Mouse (Mus musculus) limb, embryonic 14.5 days (tissue): ENCODE results near the gene Prdx5. TPM values are rescaled to one million over a fixed set of nuclear protein-coding genes. Genes with fewer than 3 reads are reported as not detected.

Experiments used
- ATAC-seq: fragments of 200-750 bp; cut with Nextera tagmentation; 2 replicates; pipeline ENCODE4 v1.8.0; 2017; ENCODE audit warnings: low read depth, moderate number of reproducible peaks, moderate TSS enrichment; ENCODE audit not compliant: low FRiP score
- DNase-seq: peaks from one replicate; pipeline ENCODE4 v3.0.0-alpha.2; 2015; ENCODE audit warnings: low spot score
- H3K27ac ChIP-seq: fragments of 300-500 bp; sonication (generic); replicated peaks from 2 replicates; pipeline ENCODE4 v1.5.1; 2014; ENCODE audit warnings: low read depth, mild to moderate bottlenecking, low read length, moderate library complexity, mixed read lengths
- H3K27me3 ChIP-seq: fragments of 300-500 bp; sonication (generic); 2 replicates; pipeline ENCODE4 v1.6.1; 2014; ENCODE audit warnings: low read length, mixed read lengths; ENCODE audit not compliant: control insufficient read depth, insufficient read depth
- H3K36me3 ChIP-seq: fragments of 300-500 bp; sonication (generic); 2 replicates; pipeline ENCODE4 v1.6.1; 2014; ENCODE audit warnings: mild to moderate bottlenecking, low read length, moderate library complexity, mixed read lengths; ENCODE audit not compliant: control insufficient read depth, insufficient read depth
- H3K4me1 ChIP-seq: fragments of 300-500 bp; sonication (generic); 2 replicates; pipeline ENCODE4 v1.6.1; 2014; ENCODE audit warnings: antibody characterized with exemption, low read length, mixed read lengths; ENCODE audit not compliant: control insufficient read depth, insufficient read depth
- H3K4me2 ChIP-seq: fragments of 300-500 bp; sonication (generic); replicated peaks from 2 replicates; pipeline ENCODE4 v1.6.1; 2014; ENCODE audit warnings: low read depth, mild to moderate bottlenecking, low read length, moderate library complexity; ENCODE audit not compliant: severe bottlenecking
- H3K4me3 ChIP-seq: fragments of 300-500 bp; sonication (generic); replicated peaks from 2 replicates; pipeline ENCODE4 v1.5.1; 2014; ENCODE audit warnings: low read length
- H3K9ac ChIP-seq: fragments of 300-500 bp; sonication (generic); 2 replicates; pipeline ENCODE4 v1.6.1; 2014; ENCODE audit warnings: mild to moderate bottlenecking, low read depth, low read length, moderate library complexity; ENCODE audit not compliant: severe bottlenecking
- H3K9me3 ChIP-seq: fragments of 300-500 bp; sonication (generic); 2 replicates; pipeline ENCODE4 v1.6.1; 2016; ENCODE audit warnings: low read length; ENCODE audit not compliant: control insufficient read depth
- POLR2A ChIP-seq: fragments of 200-500 bp; IDR thresholded peaks from 2 replicates; pipeline ENCODE4 v1.8.0; 2012; ENCODE audit warnings: inconsistent platforms, mild to moderate bottlenecking, moderate library complexity, borderline replicate concordance; ENCODE audit not compliant: insufficient read depth, insufficient read length; ENCODE audit errors: extremely low read depth
- WGBS: fragments of 180-500 bp; shearing (Covaris S2); extraction: QIAGEN DNeasy Blood & Tissue Kit; methylation state at CpG from one replicate; pipeline ENCODE4 v1.1.7; 2014; 5-methylcytosine and 5-hydroxymethylcytosine counted together
- polyA plus RNA-seq, 2 experiments: library from polyadenylated mRNA; depleted of rRNA in 1 of 2; stranded (reverse) in 1 of 2; unstranded in 1 of 2; fragments of >200 nt; fragmentation: Nextera tagmentation in 1 of 2; extraction: Ambion mirVana in 1 of 2; gene quantifications; 2 replicates each; pipeline versions ENCODE4 v1.2.1 to v1.2.3; 2012 to 2014

The Prdx5 gene
- polyA plus RNA-seq (2012; rRNA removed) = 145 and 173 TPM in 2 replicates
- polyA plus RNA-seq (2014; fragmentation: Nextera tagmentation; extraction: Ambion mirVana) = 245 and 269 TPM in 2 replicates

GRCm38 (mm10) chr19:6909507-6910289, at the start of gene Prdx5, which contains the start of gene Trmt112:
Prdx5 (minus strand) TSS chr19:6910106.
Trmt112 (plus strand) TSS chr19:6909698.
- DNase-seq (peak; percentile 95), ATAC-seq (peak; percentile 92)
- 1% methylated on average over 65 of the region's 65 CpGs for WGBS
- peak; percentile 55; the same call in 1 of the 2 replicates for TF ChIP-seq POLR2A
- Histone ChIP-seq H3K36me3 (peaks cover 48% of the 10 kb centered on the region), H3K4me1 (peaks cover 12% of the 10 kb centered on the region), H3K4me2 (peak within 1 kb of the TSS; percentile 82), H3K27ac (peak within 1 kb of the TSS; percentile 99), H3K9me3 (no peaks in the 10 kb centered on the region), H3K27me3 (no peaks in the 10 kb centered on the region), H3K4me3 (peak within 1 kb of the TSS; percentile 67), H3K9ac (peak within 1 kb of the TSS; percentile 67)

- Histone ChIP-seq H3K9me3 (no peaks in the 10 kb centered on the region), H3K36me3 (peaks cover 69% of the 10 kb centered on the region), H3K4me2 (no peak overlapping the region), H3K4me1 (peaks cover 10% of the 10 kb centered on the region), H3K27me3 (no peaks in the 10 kb centered on the region), H3K9ac (no peak overlapping the region), H3K27ac (no peak overlapping the region), H3K4me3 (no peak overlapping the region)
- ATAC-seq = no peak
- DNase-seq = no peak
- TF ChIP-seq POLR2A = no peak
- WGBS = 74% methylated on average over 10 of the region's 10 CpGs
Measured at GRCm38 (mm10) chr19:6956461-6956860, 46.6 kb upstream of the Prdx5 start.

GRCm38 (mm10) chr19:6955424-6955823, 45.5 kb upstream of the Prdx5 start:
- 74% methylated on average over 7 of the region's 7 CpGs for WGBS

GRCm38 (mm10) chr19:6954046-6954445, 44.1 kb upstream of the Prdx5 start:
- no peak for DNase-seq

More at GRCm38 (mm10) chr19:6955424-6955823, 45.5 kb upstream of the Prdx5 start:
- no peaks in the 10 kb centered on the region for H3K27me3 ChIP-seq
- no peak overlapping the region for H3K4me2 ChIP-seq
- peaks cover 65% of the 10 kb centered on the region for H3K36me3 ChIP-seq
- ATAC-seq (no peak), DNase-seq (no peak)
- H3K4me3 ChIP-seq = no peak overlapping the region
- H3K4me1 ChIP-seq = peaks cover 10% of the 10 kb centered on the region
- no peak overlapping the region for H3K27ac ChIP-seq
- H3K9me3 ChIP-seq = no peaks in the 10 kb centered on the region
- H3K9ac ChIP-seq = no peak overlapping the region
- TF ChIP-seq POLR2A = no peak

GRCm38 (mm10) chr19:6952712-6953037, 42.8 kb upstream of the Prdx5 start:
- no peak overlapping the region for H3K27ac ChIP-seq
- DNase-seq (no peak), ATAC-seq (no peak)
- H3K36me3 ChIP-seq = peaks cover 43% of the 10 kb centered on the region
- H3K9ac ChIP-seq = peak overlapping the region; percentile 70
- H3K9me3 ChIP-seq = no peaks in the 10 kb centered on the region
- peaks cover 18% of the 10 kb centered on the region for H3K4me1 ChIP-seq
- H3K4me3 ChIP-seq = peak overlapping the region; percentile 62
- peak overlapping the region; percentile 98 for H3K4me2 ChIP-seq
- H3K27me3 ChIP-seq = no peaks in the 10 kb centered on the region
- no peak for TF ChIP-seq POLR2A
- 9% methylated on average over 3 of the region's 3 CpGs for WGBS

More at GRCm38 (mm10) chr19:6954046-6954445, 44.1 kb upstream of the Prdx5 start:
- H3K4me2 ChIP-seq = no peak overlapping the region
- H3K36me3 ChIP-seq = peaks cover 51% of the 10 kb centered on the region
- H3K9ac ChIP-seq = no peak overlapping the region
- ATAC-seq = no peak
- H3K4me3 ChIP-seq = no peak overlapping the region
- TF ChIP-seq POLR2A = no peak
- H3K9me3 ChIP-seq = no peaks in the 10 kb centered on the region
- peaks cover 18% of the 10 kb centered on the region for H3K4me1 ChIP-seq
- no peaks in the 10 kb centered on the region for H3K27me3 ChIP-seq
- H3K27ac ChIP-seq = no peak overlapping the region
- 48% methylated on average over 9 of the region's 9 CpGs for WGBS
